Mouse (Mus musculus) CH12.LX (cell line): ENCODE measurements around the gene Itga7. TPM values are rescaled to one million over a fixed set of nuclear protein-coding genes. Genes with fewer than 3 reads are reported as not detected.

ENCODE experiments used
- DNase-seq: peaks from one replicate; pipeline ENCODE4 v3.0.0-alpha.2; 2013; ENCODE audit errors: extremely low read depth
- H3K27ac ChIP-seq: 2 replicates; pipeline ENCODE4 v1.5.1; 2012; ENCODE audit warnings: low read depth, mild to moderate bottlenecking, control low read depth, moderate library complexity; ENCODE audit not compliant: insufficient read depth
- H3K27me3 ChIP-seq: replicated peaks from 2 replicates; pipeline ENCODE3; 2012; ENCODE audit warnings: inconsistent platforms
- H3K36me3 ChIP-seq, 2 experiments: replicated peaks in 1 of 2; 2 replicates each; pipeline versions ENCODE3 to v1.6.1; 2012; ENCODE audit warnings: inconsistent platforms in 1 of 2, low read length in 1 of 2, mild to moderate bottlenecking in 1 of 2, mixed read lengths in 1 of 2, moderate library complexity in 1 of 2; ENCODE audit not compliant: control insufficient read depth in 1 of 2, insufficient read depth in 1 of 2
- H3K4me1 ChIP-seq, 2 experiments: 2 replicates each; pipeline ENCODE4 v1.6.1; 2012; ENCODE audit warnings: inconsistent platforms in 1 of 2, moderate library complexity in 1 of 2; ENCODE audit not compliant: insufficient read depth in 2 of 2, control insufficient read depth in 1 of 2
- H3K4me2 ChIP-seq: 2 replicates; pipeline ENCODE4 v1.6.1; 2012; ENCODE audit warnings: low read depth, mild to moderate bottlenecking, control low read depth; ENCODE audit not compliant: poor library complexity, insufficient read depth, severe bottlenecking
- H3K4me3 ChIP-seq, 3 experiments: fragments of 150-350 bp in 1 of 3; sonication (generic) in 1 of 3; replicated peaks in 1 of 3; 2 replicates each; pipeline versions ENCODE3 to v1.5.1; 2011 to 2012; ENCODE audit warnings: low read depth in 2 of 3, low read length in 2 of 3, mild to moderate bottlenecking in 2 of 3, moderate library complexity in 2 of 3, control low read depth in 1 of 3, improper control_type of control experiment in 1 of 3, inconsistent platforms in 1 of 3, mixed read lengths in 1 of 3; ENCODE audit not compliant: poor library complexity in 1 of 3
- H3K79me2 ChIP-seq: replicated peaks from 2 replicates; pipeline ENCODE4 v1.6.1; 2012; ENCODE audit warnings: mild to moderate bottlenecking, moderate library complexity; ENCODE audit not compliant: control insufficient read depth, poor library complexity, insufficient read depth, severe bottlenecking; ENCODE audit errors: extremely low read depth
- H3K9ac ChIP-seq: 2 replicates; pipeline ENCODE4 v1.6.1; 2012; ENCODE audit warnings: low read depth, mild to moderate bottlenecking, control low read depth, moderate library complexity; ENCODE audit not compliant: insufficient read depth
- H3K9me3 ChIP-seq: replicated peaks from 2 replicates; pipeline ENCODE3; 2012; ENCODE audit warnings: low read length, inconsistent platforms, mixed read lengths
- E2F4 ChIP-seq: IDR thresholded peaks from 2 replicates; pipeline ENCODE4 v1.6.1; 2011; ENCODE audit warnings: low read depth, low read length, improper control_type of control experiment; ENCODE audit not compliant: insufficient replicate concordance
- SIN3A ChIP-seq: IDR thresholded peaks from 2 replicates; pipeline ENCODE4 v1.6.1; 2012; ENCODE audit warnings: low read length, improper control_type of control experiment, inconsistent platforms
- dilution Hi-C: fragments of 300-500 bp; cut with MboI; formaldehyde crosslinking; loops from 2 replicates; pipeline ENCODE4 v1.14.3; 2020; ENCODE audit warnings: low sequenced_read_pairs; ENCODE audit not compliant: extremely low pct_unique_long_range_greater_than_20kb, extremely low pct_ligation_motif_present
- in situ Hi-C: fragments of 300-500 bp; cut with MboI; formaldehyde crosslinking; loops from 3 replicates; pipeline ENCODE4 v1.14.3; 2019; ENCODE audit warnings: low sequenced_read_pairs, low pct_ligation_motif_present, low pct_unique_long_range_greater_than_20kb, mixed read lengths
- polyA plus RNA-seq: library from polyadenylated mRNA; unstranded; fragments of >175 nt; gene quantifications from 2 replicates; pipeline ENCODE4 v1.2.1, GENCODE M21; 2012; ENCODE audit warnings: low read depth; ENCODE audit not compliant: insufficient read length
- total RNA-seq, 2 experiments: library from RNA; depleted of rRNA; stranded (reverse); fragments of 300-350 nt in 1 of 2; fragments of >200 nt in 1 of 2; gene quantifications; 2 replicates each; pipeline ENCODE4 v1.2.3; 2012 to 2014

Gene Itga7
- total and polyA plus RNA-seq, 3 experiments, result 0.55 to 0.64 (median 0.63) TPM

- no peak for TF ChIP-seq SIN3A
- no peak for TF ChIP-seq E2F4
- TF ChIP-seq, all 38 proteins: peak for 0
- H3K27ac ChIP-seq, result no peak overlapping the region
- dilution Hi-C loops, result no loop called here
Measured at GRCm38 (mm10) chr10:129004032-129004920, 70.7 kb downstream of the Itga7 start.

More at GRCm38 (mm10) chr10:129004032-129004920, 70.7 kb downstream of the Itga7 start:
- Histone ChIP-seq H3K27me3 (no peaks in the 10 kb centered on the region), H3K36me3 (no peaks in the 10 kb centered on the region), H3K4me1 (peaks cover 0 to 6% of the 10 kb centered on the region in 2 experiments; a peak in 2 of 4 replicates), H3K9ac (no peak overlapping the region), H3K4me3 (no peak overlapping the region), H3K9me3 (no peaks in the 10 kb centered on the region), H3K4me2 (no peak overlapping the region), H3K79me2 (no peaks in the 10 kb centered on the region)
- in situ Hi-C loops, result no loop called here
- DNase-seq, result no peak

Other genes starting within 250 kb of the Itga7 start
Only the 20 nearest of the 26 such genes appear.
- 5.9 and 6.6 TPM in 2 replicates for gene Dgka, start 189.0 kb upstream of the Itga7 start, total RNA-seq (2012; rRNA removed)
- 3.4 TPM in 2 replicates for gene Dgka, start 189.0 kb upstream of the Itga7 start, total RNA-seq (2014; rRNA removed)
- 9.0 and 9.5 TPM in 2 replicates for gene Dgka, start 189.0 kb upstream of the Itga7 start, polyA plus RNA-seq
- 52.8 and 63.1 TPM in 2 replicates for gene Pym1, start 185.9 kb upstream of the Itga7 start, total RNA-seq (2012; rRNA removed)
- 84.9 and 87.8 TPM in 2 replicates for gene Pym1, start 185.9 kb upstream of the Itga7 start, total RNA-seq (2014; rRNA removed)
- 75.6 and 86.6 TPM in 2 replicates for gene Pym1, start 185.9 kb upstream of the Itga7 start, polyA plus RNA-seq
- gene Mmp19, start 142.9 kb upstream of the Itga7 start, total RNA-seq (2012; rRNA removed), result 0.76 and 1.3 TPM in 2 replicates
- gene Mmp19, start 142.9 kb upstream of the Itga7 start, total RNA-seq (2014; rRNA removed), result 0.39 and 0.50 TPM in 2 replicates
- gene Mmp19, start 142.9 kb upstream of the Itga7 start, polyA plus RNA-seq, result 0.57 and 0.72 TPM in 2 replicates
- gene Dnajc14, start 129.8 kb upstream of the Itga7 start, total RNA-seq (2012; rRNA removed), result 33.4 and 33.7 TPM in 2 replicates
- 24.8 and 25.3 TPM in 2 replicates for gene Dnajc14, start 129.8 kb upstream of the Itga7 start, total RNA-seq (2014; rRNA removed)
- gene Dnajc14, start 129.8 kb upstream of the Itga7 start, polyA plus RNA-seq, result 32.6 and 32.8 TPM in 2 replicates
- 1.2 and 2.0 TPM in 2 replicates for gene Tmem198b, start 129.4 kb upstream of the Itga7 start, total RNA-seq (2012; rRNA removed)
- 2.0 and 2.6 TPM in 2 replicates for gene Tmem198b, start 129.4 kb upstream of the Itga7 start, total RNA-seq (2014; rRNA removed)
- 4.5 and 4.7 TPM in 2 replicates for gene Tmem198b, start 129.4 kb upstream of the Itga7 start, polyA plus RNA-seq
- gene Sarnp, start 116.5 kb upstream of the Itga7 start, total RNA-seq (2012; rRNA removed), result 75.4 and 94.6 TPM in 2 replicates
- gene Sarnp, start 116.5 kb upstream of the Itga7 start, total RNA-seq (2014; rRNA removed), result 170 and 198 TPM in 2 replicates
- gene Sarnp, start 116.5 kb upstream of the Itga7 start, polyA plus RNA-seq, result 201 and 283 TPM in 2 replicates
- 56.1 and 73.7 TPM in 2 replicates for gene Ormdl2, start 112.2 kb upstream of the Itga7 start, total RNA-seq (2012; rRNA removed)
- gene Ormdl2, start 112.2 kb upstream of the Itga7 start, total RNA-seq (2014; rRNA removed), result 116 and 123 TPM in 2 replicates
- 52.1 and 65.8 TPM in 2 replicates for gene Ormdl2, start 112.2 kb upstream of the Itga7 start, polyA plus RNA-seq
- gene Gdf11, start 42.1 kb upstream of the Itga7 start, total RNA-seq (2012; rRNA removed), result 4.5 and 5.4 TPM in 2 replicates
- 3.4 and 4.3 TPM in 2 replicates for gene Gdf11, start 42.1 kb upstream of the Itga7 start, total RNA-seq (2014; rRNA removed)
- 7.3 and 7.4 TPM in 2 replicates for gene Gdf11, start 42.1 kb upstream of the Itga7 start, polyA plus RNA-seq
- gene Cd63, start 32.8 kb upstream of the Itga7 start, total RNA-seq (2012; rRNA removed), result 0.34 TPM in 1 of 2 replicates, not detected in the other
- gene Cd63, start 32.8 kb upstream of the Itga7 start, total RNA-seq (2014; rRNA removed), result not detected in 2 replicates
- 0.55 TPM in 1 of 2 replicates, not detected in the other for gene Cd63, start 32.8 kb upstream of the Itga7 start, polyA plus RNA-seq
- gene Rdh5, start 10.9 kb upstream of the Itga7 start, total RNA-seq (2012; rRNA removed), result 2.6 and 4.3 TPM in 2 replicates
- gene Rdh5, start 10.9 kb upstream of the Itga7 start, total RNA-seq (2014; rRNA removed), result 3.8 and 5.2 TPM in 2 replicates
- gene Rdh5, start 10.9 kb upstream of the Itga7 start, polyA plus RNA-seq, result 4.6 and 6.2 TPM in 2 replicates
- gene Bloc1s1, start 9.8 kb upstream of the Itga7 start, total RNA-seq (2012; rRNA removed), result 67.8 and 74.4 TPM in 2 replicates
- gene Bloc1s1, start 9.8 kb upstream of the Itga7 start, total RNA-seq (2014; rRNA removed), result 33.6 and 34.1 TPM in 2 replicates
- 37.1 and 46.9 TPM in 2 replicates for gene Bloc1s1, start 9.8 kb upstream of the Itga7 start, polyA plus RNA-seq
- not detected in 2 replicates for gene Mettl7b, start 27.2 kb downstream of the Itga7 start, total RNA-seq (2012; rRNA removed)
- not detected in 2 replicates for gene Mettl7b, start 27.2 kb downstream of the Itga7 start, total RNA-seq (2014; rRNA removed)
- not detected in 2 replicates for gene Mettl7b, start 27.2 kb downstream of the Itga7 start, polyA plus RNA-seq
- gene Olfr9, start 55.6 kb downstream of the Itga7 start, total RNA-seq (2012; rRNA removed), result not detected in 2 replicates
- gene Olfr9, start 55.6 kb downstream of the Itga7 start, total RNA-seq (2014; rRNA removed), result not detected in 2 replicates
- gene Olfr9, start 55.6 kb downstream of the Itga7 start, polyA plus RNA-seq, result not detected in 2 replicates
- not detected in 2 replicates for gene Olfr763, start 77.0 kb downstream of the Itga7 start, total RNA-seq (2012; rRNA removed)
- gene Olfr763, start 77.0 kb downstream of the Itga7 start, total RNA-seq (2014; rRNA removed), result not detected in 2 replicates
- not detected in 2 replicates for gene Olfr763, start 77.0 kb downstream of the Itga7 start, polyA plus RNA-seq
- not detected in 2 replicates for gene Olfr764-ps1, start 106.1 kb downstream of the Itga7 start, total RNA-seq (2012; rRNA removed)
- not detected in 2 replicates for gene Olfr764-ps1, start 106.1 kb downstream of the Itga7 start, total RNA-seq (2014; rRNA removed)
- not detected in 2 replicates for gene Olfr764-ps1, start 106.1 kb downstream of the Itga7 start, polyA plus RNA-seq
- not detected in 2 replicates for gene Olfr765, start 116.2 kb downstream of the Itga7 start, total RNA-seq (2012; rRNA removed)
- gene Olfr765, start 116.2 kb downstream of the Itga7 start, total RNA-seq (2014; rRNA removed), result not detected in 2 replicates
- gene Olfr765, start 116.2 kb downstream of the Itga7 start, polyA plus RNA-seq, result not detected in 2 replicates
- not detected in 2 replicates for gene Olfr766-ps1, start 135.2 kb downstream of the Itga7 start, total RNA-seq (2012; rRNA removed)
- not detected in 2 replicates for gene Olfr766-ps1, start 135.2 kb downstream of the Itga7 start, total RNA-seq (2014; rRNA removed)
- not detected in 2 replicates for gene Olfr766-ps1, start 135.2 kb downstream of the Itga7 start, polyA plus RNA-seq
- gene Olfr767, start 149.1 kb downstream of the Itga7 start, total RNA-seq (2012; rRNA removed), result not detected in 2 replicates
- not detected in 2 replicates for gene Olfr767, start 149.1 kb downstream of the Itga7 start, total RNA-seq (2014; rRNA removed)
- not detected in 2 replicates for gene Olfr767, start 149.1 kb downstream of the Itga7 start, polyA plus RNA-seq
- not detected in 2 replicates for gene Olfr768, start 165.6 kb downstream of the Itga7 start, total RNA-seq (2012; rRNA removed)
- gene Olfr768, start 165.6 kb downstream of the Itga7 start, total RNA-seq (2014; rRNA removed), result not detected in 2 replicates
- not detected in 2 replicates for gene Olfr768, start 165.6 kb downstream of the Itga7 start, polyA plus RNA-seq
- not detected in 2 replicates for gene Olfr769, start 184.0 kb downstream of the Itga7 start, total RNA-seq (2012; rRNA removed)
- gene Olfr769, start 184.0 kb downstream of the Itga7 start, total RNA-seq (2014; rRNA removed), result not detected in 2 replicates
- gene Olfr769, start 184.0 kb downstream of the Itga7 start, polyA plus RNA-seq, result not detected in 2 replicates